Mouse (Mus musculus) forebrain, embryonic 15.5 days (tissue): ENCODE results near the gene Vps13d. TPM values are rescaled to one million over a fixed set of nuclear protein-coding genes. Genes with fewer than 3 reads are reported as not detected.
"Not testable (repeated sequence)": the region's sequence is repeated elsewhere in the genome, so short reads cannot be mapped to it uniquely, and the experiment has no call there.

Experiments
- ATAC-seq: fragments of 200-750 bp; cut with Nextera tagmentation; replicated peaks from 2 replicates; pipeline ENCODE4 v1.8.0; 2017; ENCODE audit warnings: mild to moderate bottlenecking, moderate TSS enrichment, moderate library complexity
- H3K27ac ChIP-seq: fragments of 300-500 bp; sonication (generic); replicated peaks from 2 replicates; pipeline ENCODE4 v1.5.1; 2015; ENCODE audit warnings: mild to moderate bottlenecking, inconsistent platforms
- H3K27me3 ChIP-seq: fragments of 300-500 bp; sonication (generic); 2 replicates; pipeline ENCODE4 v1.6.1; 2015; ENCODE audit warnings: inconsistent platforms
- H3K36me3 ChIP-seq: fragments of 300-500 bp; sonication (generic); 2 replicates; pipeline ENCODE4 v1.6.1; 2015; ENCODE audit warnings: mild to moderate bottlenecking, inconsistent platforms
- H3K4me1 ChIP-seq: fragments of 300-500 bp; sonication (generic); 2 replicates; pipeline ENCODE4 v1.6.1; 2015; ENCODE audit warnings: inconsistent platforms
- H3K4me2 ChIP-seq: fragments of 300-500 bp; sonication (generic); replicated peaks from 2 replicates; pipeline ENCODE4 v1.6.1; 2015; ENCODE audit warnings: mild to moderate bottlenecking, inconsistent platforms
- H3K4me3 ChIP-seq: fragments of 300-500 bp; sonication (generic); 2 replicates; pipeline ENCODE4 v1.5.1; 2015; ENCODE audit warnings: mild to moderate bottlenecking, inconsistent platforms
- H3K9ac ChIP-seq: fragments of 300-500 bp; sonication (generic); replicated peaks from 2 replicates; pipeline ENCODE4 v1.6.1; 2015; ENCODE audit warnings: mild to moderate bottlenecking, inconsistent platforms
- H3K9me3 ChIP-seq: fragments of 300-500 bp; sonication (generic); 2 replicates; pipeline ENCODE4 v1.6.1; 2016; ENCODE audit warnings: inconsistent platforms
- WGBS: fragments of 180-500 bp; shearing (Covaris S2); methylation state at CpG from one replicate; pipeline ENCODE4 v1.1.7; 2015; ENCODE audit warnings: mixed read lengths; 5-methylcytosine and 5-hydroxymethylcytosine counted together
- polyA plus RNA-seq: library from polyadenylated mRNA; unstranded; fragments of >200 nt; fragmentation: Nextera tagmentation; extraction: Ambion mirVana; gene quantifications from 2 replicates; pipeline ENCODE4 v1.2.1, GENCODE M21; 2015

Gene Vps13d
- polyA plus RNA-seq, 1 experiment from 2014 or later, result 9.4 TPM

GRCm38 (mm10) chr4:145187619-145188018 lies 7.2 kb downstream of the Vps13d start:
- Histone ChIP-seq H3K27ac (no peak overlapping the region), H3K4me2 (no peak overlapping the region), H3K9ac (no peak overlapping the region), H3K4me1 (peaks cover 2% of the 10 kb centered on the region; the same call in 1 of the 2 replicates), H3K36me3 (peaks cover 54% of the 10 kb centered on the region), H3K9me3 (no peaks in the 10 kb centered on the region), H3K27me3 (no peaks in the 10 kb centered on the region), H3K4me3 (no peak overlapping the region)
- 88% methylated on average over 2 of the region's 2 CpGs for WGBS
- no peak for ATAC-seq

- H3K27ac ChIP-seq, result no peak overlapping the region
- no peak for ATAC-seq
- H3K4me1 ChIP-seq, result no peaks in the 10 kb centered on the region
- no peaks in the 10 kb centered on the region for H3K9me3 ChIP-seq
- 95% methylated on average over 5 of the region's 5 CpGs for WGBS
- H3K36me3 ChIP-seq, result peaks cover 52% of the 10 kb centered on the region
- no peaks in the 10 kb centered on the region for H3K27me3 ChIP-seq
- no peak overlapping the region for H3K4me3 ChIP-seq
- no peak overlapping the region for H3K4me2 ChIP-seq
- no peak overlapping the region for H3K9ac ChIP-seq
Measured at GRCm38 (mm10) chr4:145178918-145179549, 15.8 kb downstream of the Vps13d start.

- 96% methylated on average over 3 of the region's 3 CpGs for WGBS
- H3K36me3 ChIP-seq, result peaks cover 79% of the 10 kb centered on the region
- not testable (repeated sequence) for H3K9me3 ChIP-seq, H3K4me2 ChIP-seq, H3K27me3 ChIP-seq, ATAC-seq, H3K4me3 ChIP-seq, H3K4me1 ChIP-seq, H3K9ac ChIP-seq, H3K27ac ChIP-seq
Measured at GRCm38 (mm10) chr4:145165542-145165941, 29.3 kb downstream of the Vps13d start.

GRCm38 (mm10) chr4:145164111-145164510 lies 30.7 kb downstream of the Vps13d start:
- Histone ChIP-seq H3K27ac (no peak overlapping the region), H3K36me3 (peaks cover 77% of the 10 kb centered on the region), H3K4me3 (no peak overlapping the region), H3K9me3 (no peaks in the 10 kb centered on the region), H3K27me3 (no peaks in the 10 kb centered on the region), H3K9ac (no peak overlapping the region), H3K4me2 (no peak overlapping the region), H3K4me1 (no peaks in the 10 kb centered on the region)
- 94% methylated on average over 4 of the region's 4 CpGs for WGBS
- no peak for ATAC-seq

- H3K9ac ChIP-seq, result no peak overlapping the region
- H3K27ac ChIP-seq, result no peak overlapping the region
- H3K4me1 ChIP-seq, result no peaks in the 10 kb centered on the region
- no peak overlapping the region for H3K4me2 ChIP-seq
- H3K27me3 ChIP-seq, result no peaks in the 10 kb centered on the region
- peaks cover 82% of the 10 kb centered on the region for H3K36me3 ChIP-seq
- no peak overlapping the region for H3K4me3 ChIP-seq
- no peak for ATAC-seq
- WGBS, result 92% methylated on average over 1 of the region's 1 CpGs
- no peaks in the 10 kb centered on the region for H3K9me3 ChIP-seq
Measured at GRCm38 (mm10) chr4:145161243-145161642, 33.6 kb downstream of the Vps13d start.

- Histone ChIP-seq H3K27me3 (no peaks in the 10 kb centered on the region), H3K9ac (no peak overlapping the region), H3K4me1 (no peaks in the 10 kb centered on the region), H3K9me3 (no peaks in the 10 kb centered on the region), H3K4me2 (no peak overlapping the region), H3K27ac (no peak overlapping the region), H3K36me3 (peaks cover 81% of the 10 kb centered on the region), H3K4me3 (no peak overlapping the region)
- WGBS, result 44% methylated on average over 8 of the region's 8 CpGs
- no peak for ATAC-seq
Measured at GRCm38 (mm10) chr4:145155956-145156355, 38.8 kb downstream of the Vps13d start.

GRCm38 (mm10) chr4:145151103-145151486 lies 43.7 kb downstream of the Vps13d start:
- ATAC-seq, result no peak
- no peaks in the 10 kb centered on the region for H3K27me3 ChIP-seq
- no peak overlapping the region for H3K9ac ChIP-seq
- H3K9me3 ChIP-seq, result no peaks in the 10 kb centered on the region
- H3K4me3 ChIP-seq, result no peak overlapping the region
- H3K4me1 ChIP-seq, result 0 out of 2 replicates have a peak, but pooled peaks cover 5% of the 10 kb centered on the region
- WGBS, result 77% methylated on average over 1 of the region's 1 CpGs
- peaks cover 63% of the 10 kb centered on the region for H3K36me3 ChIP-seq
- H3K4me2 ChIP-seq, result no peak overlapping the region
- H3K27ac ChIP-seq, result no peak overlapping the region

- Histone ChIP-seq H3K27me3 (no peaks in the 10 kb centered on the region), H3K4me2 (no peak overlapping the region), H3K9me3 (no peaks in the 10 kb centered on the region), H3K4me3 (no peak overlapping the region), H3K9ac (no peak overlapping the region), H3K36me3 (peaks cover 63% of the 10 kb centered on the region), H3K27ac (no peak overlapping the region), H3K4me1 (0 out of 2 replicates have a peak, but pooled peaks cover 5% of the 10 kb centered on the region)
- WGBS, result 43% methylated on average over 5 of the region's 5 CpGs
- no peak for ATAC-seq
Measured at GRCm38 (mm10) chr4:145150345-145151102, 44.3 kb downstream of the Vps13d start.

GRCm38 (mm10) chr4:145147006-145147961 lies 47.5 kb downstream of the Vps13d start:
- no peak for ATAC-seq
- Histone ChIP-seq H3K9ac (no peak overlapping the region), H3K4me3 (no peak overlapping the region), H3K4me2 (no peak overlapping the region), H3K9me3 (no peaks in the 10 kb centered on the region), H3K27ac (no peak overlapping the region), H3K4me1 (0 out of 2 replicates have a peak, but pooled peaks cover 5% of the 10 kb centered on the region), H3K27me3 (no peaks in the 10 kb centered on the region), H3K36me3 (peaks cover 66% of the 10 kb centered on the region)
- 87% methylated on average over 5 of the region's 5 CpGs for WGBS

- H3K4me1 ChIP-seq, result no peaks in the 10 kb centered on the region
- H3K27ac ChIP-seq, result no peak overlapping the region
- WGBS, result 94% methylated on average over 5 of the region's 5 CpGs
- ATAC-seq, result no peak
- no peaks in the 10 kb centered on the region for H3K27me3 ChIP-seq
- H3K4me3 ChIP-seq, result no peak overlapping the region
- no peak overlapping the region for H3K4me2 ChIP-seq
- peaks cover 75% of the 10 kb centered on the region for H3K36me3 ChIP-seq
- H3K9me3 ChIP-seq, result no peaks in the 10 kb centered on the region
- H3K9ac ChIP-seq, result no peak overlapping the region
Measured at GRCm38 (mm10) chr4:145143533-145143932, 51.3 kb downstream of the Vps13d start.

- Histone ChIP-seq H3K36me3 (peaks cover 73% of the 10 kb centered on the region), H3K9ac (no peak overlapping the region), H3K9me3 (no peaks in the 10 kb centered on the region), H3K4me2 (no peak overlapping the region), H3K27me3 (no peaks in the 10 kb centered on the region), H3K4me1 (no peaks in the 10 kb centered on the region), H3K27ac (no peak overlapping the region), H3K4me3 (no peak overlapping the region)
- ATAC-seq, result no peak
- 67% methylated on average over 1 of the region's 1 CpGs for WGBS
Measured at GRCm38 (mm10) chr4:145136705-145137104, 58.1 kb downstream of the Vps13d start.

- Histone ChIP-seq H3K27me3 (no peaks in the 10 kb centered on the region), H3K27ac (no peak overlapping the region), H3K9me3 (no peaks in the 10 kb centered on the region), H3K4me1 (no peaks in the 10 kb centered on the region), H3K4me2 (no peak overlapping the region), H3K9ac (no peak overlapping the region), H3K4me3 (no peak overlapping the region), H3K36me3 (peaks cover 73% of the 10 kb centered on the region)
- WGBS, result 92% methylated on average over 4 of the region's 4 CpGs
- ATAC-seq, result no peak
Measured at GRCm38 (mm10) chr4:145135473-145135872, 59.3 kb downstream of the Vps13d start.
